Mouse (Mus musculus): ENCODE data around the gene Nup188. TPM values are rescaled to one million over a fixed set of nuclear protein-coding genes. Genes with fewer than 3 reads are reported as not detected.

The Nup188 gene
- polyA plus RNA-seq, 1 experiment from 2014 or later: 7.5 TPM

GRCm38 (mm10) chr2:30319260-30319659 is 33.1 kb downstream of the Nup188 start:
- Histone ChIP-seq H3K36me3 (replicated peaks; ENCODE audit: insufficient read depth, low read length) (peaks cover 62% of the 10 kb centered on the region), H3K4me1 (ENCODE audit: insufficient read depth) (no peaks in the 10 kb centered on the region), H3K9ac (replicated peaks) (no peak overlapping the region), H3K9me3 (ENCODE audit: low read length) (no peaks in the 10 kb centered on the region), H3K27ac (ENCODE audit: low read depth) (peak overlapping the region; percentile 60), H3K4me2 (ENCODE audit: low read depth, low read length) (no peak overlapping the region), H3K27me3 (ENCODE audit: insufficient read depth, low read length) (no peaks in the 10 kb centered on the region), H3K4me3 (ENCODE audit: low read depth, low read length) (no peak overlapping the region)
- ATAC-seq (peak; percentile 91), DNase-seq (no peak)
- TF ChIP-seq CTCF (IDR thresholded peaks at IDR 0.05; ENCODE audit: low read depth) (peak; percentile 34), EP300 (IDR thresholded peaks at IDR 0.05; ENCODE audit: low read depth) (no peak)
- 62% methylated on average over 4 of the region's 4 CpGs for WGBS (ENCODE audit: insufficient replicate concordance)

- DNase-seq: no peak
- peaks cover 59% of the 10 kb centered on the region for H3K36me3 ChIP-seq (replicated peaks; ENCODE audit: insufficient read depth, low read length)
- no peak overlapping the region for H3K9ac ChIP-seq (replicated peaks)
- no peak overlapping the region for H3K4me3 ChIP-seq (ENCODE audit: low read depth, low read length)
- no peaks in the 10 kb centered on the region for H3K4me1 ChIP-seq (ENCODE audit: insufficient read depth)
- no peaks in the 10 kb centered on the region for H3K9me3 ChIP-seq (ENCODE audit: low read length)
- no peak overlapping the region for H3K27ac ChIP-seq (ENCODE audit: low read depth)
- no peak for TF ChIP-seq EP300 (IDR thresholded peaks at IDR 0.05; ENCODE audit: low read depth)
- TF ChIP-seq CTCF (IDR thresholded peaks at IDR 0.05; ENCODE audit: low read depth): no peak
- H3K27me3 ChIP-seq (ENCODE audit: insufficient read depth, low read length): no peaks in the 10 kb centered on the region
- 91% methylated on average over 7 of the region's 7 CpGs for WGBS (ENCODE audit: insufficient replicate concordance)
- no peak overlapping the region for H3K4me2 ChIP-seq (ENCODE audit: low read depth, low read length)
- no peak for ATAC-seq
These were observed 36.9 kb downstream of the Nup188 start for GRCm38 (mm10) chr2:30323111-30323510.

- ATAC-seq: no peak; the same call in 1 of the 2 replicates
- Histone ChIP-seq H3K27ac (ENCODE audit: low read depth) (no peak overlapping the region), H3K4me1 (ENCODE audit: insufficient read depth) (no peaks in the 10 kb centered on the region), H3K27me3 (ENCODE audit: insufficient read depth, low read length) (no peaks in the 10 kb centered on the region), H3K4me3 (ENCODE audit: low read depth, low read length) (no peak overlapping the region), H3K36me3 (replicated peaks; ENCODE audit: insufficient read depth, low read length) (peaks cover 74% of the 10 kb centered on the region), H3K9ac (replicated peaks) (no peak overlapping the region), H3K9me3 (ENCODE audit: low read length) (no peaks in the 10 kb centered on the region), H3K4me2 (ENCODE audit: low read depth, low read length) (no peak overlapping the region)
- TF ChIP-seq CTCF (IDR thresholded peaks at IDR 0.05; ENCODE audit: low read depth) (no peak), EP300 (IDR thresholded peaks at IDR 0.05; ENCODE audit: low read depth) (no peak)
- DNase-seq: no peak
- 88% methylated on average over 5 of the region's 5 CpGs for WGBS (ENCODE audit: insufficient replicate concordance)
These were observed 39.1 kb downstream of the Nup188 start for GRCm38 (mm10) chr2:30325296-30325695.

- Histone ChIP-seq H3K36me3 (replicated peaks; ENCODE audit: insufficient read depth, low read length) (peaks cover 82% of the 10 kb centered on the region), H3K4me2 (ENCODE audit: low read depth, low read length) (no peak overlapping the region), H3K9me3 (ENCODE audit: low read length) (no peaks in the 10 kb centered on the region), H3K27me3 (ENCODE audit: insufficient read depth, low read length) (no peaks in the 10 kb centered on the region), H3K4me3 (ENCODE audit: low read depth, low read length) (no peak overlapping the region), H3K9ac (replicated peaks) (no peak overlapping the region), H3K27ac (ENCODE audit: low read depth) (no peak overlapping the region), H3K4me1 (ENCODE audit: insufficient read depth) (no peaks in the 10 kb centered on the region)
- ATAC-seq: no peak
- TF ChIP-seq CTCF (IDR thresholded peaks at IDR 0.05; ENCODE audit: low read depth) (no peak), EP300 (IDR thresholded peaks at IDR 0.05; ENCODE audit: low read depth) (no peak)
- 89% methylated on average over 7 of the region's 7 CpGs for WGBS (ENCODE audit: insufficient replicate concordance)
- DNase-seq: no peak
These were observed 41.1 kb downstream of the Nup188 start for GRCm38 (mm10) chr2:30327276-30327675.

GRCm38 (mm10) chr2:30328791-30329190 is 42.6 kb downstream of the Nup188 start:
- TF ChIP-seq EP300 (IDR thresholded peaks at IDR 0.05; ENCODE audit: low read depth): no peak
- no peak for TF ChIP-seq CTCF (IDR thresholded peaks at IDR 0.05; ENCODE audit: low read depth)
- Histone ChIP-seq H3K27ac (ENCODE audit: low read depth) (no peak overlapping the region), H3K36me3 (replicated peaks; ENCODE audit: insufficient read depth, low read length) (peaks cover 81% of the 10 kb centered on the region), H3K4me1 (ENCODE audit: insufficient read depth) (no peaks in the 10 kb centered on the region), H3K9ac (replicated peaks) (no peak overlapping the region), H3K4me3 (ENCODE audit: low read depth, low read length) (no peak overlapping the region), H3K4me2 (ENCODE audit: low read depth, low read length) (no peak overlapping the region), H3K27me3 (ENCODE audit: insufficient read depth, low read length) (no peaks in the 10 kb centered on the region), H3K9me3 (ENCODE audit: low read length) (no peaks in the 10 kb centered on the region)
- WGBS (ENCODE audit: insufficient replicate concordance): 74% methylated on average over 3 of the region's 3 CpGs
- DNase-seq (no peak), ATAC-seq (no peak)

GRCm38 (mm10) chr2:30335324-30335723 is 49.1 kb downstream of the Nup188 start:
- TF ChIP-seq CTCF (IDR thresholded peaks at IDR 0.05; ENCODE audit: low read depth): no peak
- TF ChIP-seq EP300 (IDR thresholded peaks at IDR 0.05; ENCODE audit: low read depth): no peak
- H3K9me3 ChIP-seq (ENCODE audit: low read length): no peaks in the 10 kb centered on the region
- no peak overlapping the region for H3K9ac ChIP-seq (replicated peaks)
- no peak overlapping the region for H3K4me2 ChIP-seq (ENCODE audit: low read depth, low read length)
- WGBS (ENCODE audit: insufficient replicate concordance): 96% methylated on average over 2 of the region's 2 CpGs
- ATAC-seq (no peak), DNase-seq (no peak)
- H3K27ac ChIP-seq (ENCODE audit: low read depth): no peak overlapping the region
- no peaks in the 10 kb centered on the region for H3K27me3 ChIP-seq (ENCODE audit: insufficient read depth, low read length)
- H3K4me1 ChIP-seq (ENCODE audit: insufficient read depth): no peaks in the 10 kb centered on the region
- no peak overlapping the region for H3K4me3 ChIP-seq (ENCODE audit: low read depth, low read length)
- peaks cover 75% of the 10 kb centered on the region for H3K36me3 ChIP-seq (replicated peaks; ENCODE audit: insufficient read depth, low read length)
